Comparison of ENCODE assay signal across 22 mouse cellular contexts in the genomic region with DNA sequence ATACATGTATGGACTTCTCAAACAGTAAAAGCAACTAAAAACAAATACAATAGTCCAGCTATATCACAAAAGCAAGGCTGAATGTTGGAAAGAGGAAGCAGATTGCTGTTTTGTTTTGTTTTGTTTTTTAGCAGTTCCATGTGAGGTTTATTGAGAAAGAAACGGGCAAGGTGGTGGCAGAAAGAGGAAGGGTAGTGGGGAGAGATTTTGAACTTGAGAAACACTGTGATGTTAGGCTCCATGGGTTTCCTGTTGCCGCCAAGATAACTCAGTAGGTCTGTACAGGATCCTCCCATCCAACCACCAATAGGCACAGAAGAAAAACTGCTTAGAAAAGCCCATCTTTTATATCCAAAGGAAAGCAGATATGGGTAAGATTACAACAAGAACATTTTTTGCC.
A peak's percentile ranks its signal among the peaks of the same experiment; 100 is the strongest.
DNase-seq lines count a peak whose midpoint lies in the region; ATAC-seq lines count a peak whose summit lies in the region.
"Had no signal": no experiment of that assay in that cellular context is flagged by ENCODE, and none has a peak within 500 bp of the region (broad histone marks: within the 10 kb centered on the region; RNA-seq: fewer than 3 reads in every experiment).

No protein-coding gene starts in this region.

- intact Hi-C loops in heart, postnatal 25 days (cut with DNase I) = no loop called here

- DNase-seq in 416B (ENCODE audit: low read depth) (peak; percentile 81), MEL-GATA-1-ER (ENCODE audit: extremely low read depth, low read depth) (peak; percentile 78)
- no peak for DNase-seq in lung, postnatal 4 days
- no peak for DNase-seq in heart, postnatal 25 days (ENCODE audit: low spot score)
- DNase-seq in cerebellum, adult 9-11 months = no peak
- DNase-seq: adrenal gland, postnatal 10 days; adrenal gland, postnatal 36 days; cerebellum, adult 18-20 months; cerebellum, adult 9-10 months; cerebellum, postnatal 36 days; forebrain, postnatal 0 days; gastrocnemius, postnatal 25 days; heart, adult 2 months; heart, postnatal 14 days had no signal

- ATAC-seq in hematopoietic stem cell, adult 5-6 weeks (replicated peaks in 1 of 2; ENCODE audit: insufficient read depth in 1 of 2, low FRiP score in 2 of 2, low TSS enrichment in 1 of 2, low read depth in 1 of 2, poor library complexity in 2 of 2, severe bottlenecking in 2 of 2) = peak; percentile 64 to 76; a peak in 3 of 4 replicates
- peak; percentile 82 for ATAC-seq in neutrophil, adult 5-6 weeks (ENCODE audit: extremely low read depth, insufficient number of reproducible peaks, low FRiP score, poor library complexity, severe bottlenecking)
- ATAC-seq: CD4-positive, CD25-positive, alpha-beta regulatory T cell, adult 4 months; forebrain, embryonic 14.5 days; forebrain, postnatal 0 days; hindbrain, embryonic 16.5 days; inflammation-experienced regulatory T-cells, adult 6 months; intestine, embryonic 16.5 days; Patski had no signal

Comparison
In these comparisons a context has a peak if more than half of its experiments do, and no peak if none do; other contexts are left out.
1. DNase-seq: peak in 416B (single experiment) and MEL-GATA-1-ER (single experiment); none in lung, postnatal 4 days (0 of 2), heart, postnatal 25 days (single experiment) and cerebellum, adult 9-11 months (single experiment).